Mouse (Mus musculus): ENCODE results near the gene Zfp182. TPM values are rescaled to one million over a fixed set of nuclear protein-coding genes. Genes with fewer than 3 reads are reported as not detected.
A peak's percentile ranks its signal among the peaks of the same experiment; 100 is the strongest.

The Zfp182 gene
- polyA plus RNA-seq (2016; fragmentation: Nextera tagmentation; extraction: Ambion mirVana) = 9.5 and 10.2 TPM in 2 replicates

DNA sequence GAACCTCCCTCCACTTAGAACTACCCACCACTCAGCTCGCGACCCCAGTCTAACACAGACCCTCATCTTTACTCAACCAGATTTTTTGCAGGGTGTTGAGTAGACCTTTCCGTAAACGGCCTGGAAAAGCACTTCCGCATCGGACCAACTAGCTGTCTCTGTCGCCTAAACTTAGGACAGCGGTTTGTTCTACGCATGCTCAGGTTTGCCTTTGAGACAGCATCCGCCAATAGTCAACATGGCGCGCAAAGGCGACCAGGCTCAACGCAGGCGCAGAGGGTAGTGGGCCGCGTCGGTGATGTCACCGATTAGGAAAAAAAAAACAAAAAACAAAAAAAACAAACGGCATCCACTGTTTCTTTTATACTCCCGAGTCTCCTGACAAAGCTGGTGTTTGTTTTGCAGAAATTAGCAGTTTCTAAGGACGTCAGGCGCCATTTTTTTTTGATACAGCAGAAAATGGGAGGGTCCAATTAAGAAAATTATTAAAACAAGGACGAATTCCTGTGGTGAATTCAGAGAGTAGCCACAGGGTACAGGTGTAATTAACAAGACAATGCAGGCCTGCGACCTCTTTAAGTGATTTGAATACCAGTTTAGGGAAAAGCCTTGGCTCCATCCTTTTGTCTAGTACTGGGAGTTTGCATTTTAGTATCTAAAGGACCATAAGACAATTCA lies at the start of gene Zfp182:
TSS of gene Zfp182 (minus strand) at position 451 of the 678 bp plus-strand sequence.
- peak; percentile 97 for ATAC-seq (ENCODE audit: low FRiP score)
- Histone ChIP-seq H3K4me2 (replicated peaks) (peak within 1 kb of the TSS; percentile 50), H3K27ac (no peak within 1 kb of the TSS), H3K27me3 (no peaks in the 10 kb centered on the region), H3K36me3 (no peaks in the 10 kb centered on the region), H3K4me3 (peak within 1 kb of the TSS; percentile 44), H3K9ac (peak within 1 kb of the TSS; percentile 57; the same call in 1 of the 2 replicates), H3K9me3 (replicated peaks) (no peaks in the 10 kb centered on the region), H3K4me1 (no peaks in the 10 kb centered on the region)
- 22% methylated on average over 25 of the region's 25 CpGs for WGBS

DNA sequence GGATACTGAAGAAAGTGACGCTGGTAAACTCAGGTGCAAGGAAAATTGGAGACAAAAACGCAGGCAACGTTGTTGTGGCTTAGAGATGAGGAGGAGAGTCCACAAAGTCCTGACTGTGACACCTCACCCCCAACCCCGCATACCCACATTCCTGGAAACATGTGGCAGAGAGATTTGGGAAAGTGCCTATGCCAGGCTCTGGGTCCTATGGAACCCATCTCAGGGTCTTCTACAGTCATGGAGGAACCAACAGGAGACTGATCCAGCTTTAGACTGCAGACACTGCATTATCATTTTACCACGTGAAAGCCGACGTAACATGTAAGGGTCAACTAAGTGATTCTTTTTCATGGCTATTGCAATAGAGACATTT lies 27.7 kb upstream of the Zfp182 start:
- Histone ChIP-seq H3K4me1 (no peaks in the 10 kb centered on the region), H3K9ac (peak overlapping the region; percentile 47; the same call in 1 of the 2 replicates), H3K9me3 (replicated peaks) (no peaks in the 10 kb centered on the region), H3K36me3 (no peaks in the 10 kb centered on the region), H3K4me3 (peak overlapping the region; percentile 38), H3K27ac (peak overlapping the region; percentile 77), H3K27me3 (no peaks in the 10 kb centered on the region), H3K4me2 (replicated peaks) (peak overlapping the region; percentile 46)
- peak; percentile 49; the same call in 1 of the 2 replicates for ATAC-seq (ENCODE audit: low FRiP score)
- 50% methylated on average over 7 of the region's 7 CpGs for WGBS

GRCm38 (mm10) chrX:21088983-21089866 lies 27.1 kb upstream of the Zfp182 start, which contains the start of gene Zfp300:
Gene Zfp300, minus strand, starts transcription at chrX:21089527.
- Histone ChIP-seq H3K4me2 (replicated peaks) (peak within 1 kb of the TSS; percentile 46), H3K4me1 (no peaks in the 10 kb centered on the region), H3K36me3 (no peaks in the 10 kb centered on the region), H3K27me3 (no peaks in the 10 kb centered on the region), H3K27ac (peak within 1 kb of the TSS; percentile 77), H3K9ac (peak within 1 kb of the TSS; percentile 47), H3K4me3 (peak within 1 kb of the TSS; percentile 38), H3K9me3 (replicated peaks) (no peaks in the 10 kb centered on the region)
- 23% methylated on average over 27 of the region's 27 CpGs for WGBS
- ATAC-seq (ENCODE audit: low FRiP score) = peak; percentile 96

- ATAC-seq (ENCODE audit: low FRiP score) = peak; percentile 62
- Histone ChIP-seq H3K27me3 (no peaks in the 10 kb centered on the region), H3K4me2 (replicated peaks) (peak overlapping the region; percentile 46), H3K9me3 (replicated peaks) (no peaks in the 10 kb centered on the region), H3K27ac (peak overlapping the region; percentile 77; the same call in 1 of the 2 replicates), H3K9ac (0 out of 2 replicates have a peak overlapping the region, but pooled peaks have one; percentile 39), H3K36me3 (0 out of 2 replicates have a peak, but pooled peaks cover 2% of the 10 kb centered on the region), H3K4me3 (peak overlapping the region; percentile 38), H3K4me1 (no peaks in the 10 kb centered on the region)
- 46% methylated on average over 6 of the region's 6 CpGs for WGBS
Observed at GRCm38 (mm10) chrX:21088645-21088982, 26.5 kb upstream of the Zfp182 start.

DNA sequence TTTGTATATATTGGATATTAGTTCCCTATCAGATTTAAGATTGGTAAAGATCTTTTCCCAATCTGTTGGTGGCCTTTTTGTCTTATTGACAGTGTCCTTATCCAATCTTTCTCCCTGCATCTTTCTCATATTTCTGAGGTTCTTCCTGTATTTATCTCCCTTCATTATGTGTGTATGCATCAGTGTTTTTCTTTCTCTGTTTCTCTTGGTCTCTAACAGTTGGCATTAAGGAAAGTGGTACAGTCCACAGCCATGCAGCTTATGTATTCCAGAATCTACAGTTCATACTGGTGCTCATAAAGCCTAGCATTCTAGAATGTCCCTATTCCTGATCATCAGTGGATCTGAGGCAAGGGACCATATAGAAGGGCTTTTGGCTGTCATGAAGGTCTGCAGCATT lies 6.0 kb upstream of the Zfp182 start, which contains the start of gene Spaca5:
TSS of gene Spaca5 (plus strand) at position 301 of the 400 bp plus-strand sequence.
- Histone ChIP-seq H3K4me2 (replicated peaks) (no peak within 1 kb of the TSS), H3K27me3 (no peaks in the 10 kb centered on the region), H3K9ac (no peak within 1 kb of the TSS), H3K36me3 (no peaks in the 10 kb centered on the region), H3K9me3 (replicated peaks) (no peaks in the 10 kb centered on the region), H3K4me3 (no peak within 1 kb of the TSS), H3K27ac (no peak within 1 kb of the TSS), H3K4me1 (no peaks in the 10 kb centered on the region)
- ATAC-seq (ENCODE audit: low FRiP score) = no peak

DNA sequence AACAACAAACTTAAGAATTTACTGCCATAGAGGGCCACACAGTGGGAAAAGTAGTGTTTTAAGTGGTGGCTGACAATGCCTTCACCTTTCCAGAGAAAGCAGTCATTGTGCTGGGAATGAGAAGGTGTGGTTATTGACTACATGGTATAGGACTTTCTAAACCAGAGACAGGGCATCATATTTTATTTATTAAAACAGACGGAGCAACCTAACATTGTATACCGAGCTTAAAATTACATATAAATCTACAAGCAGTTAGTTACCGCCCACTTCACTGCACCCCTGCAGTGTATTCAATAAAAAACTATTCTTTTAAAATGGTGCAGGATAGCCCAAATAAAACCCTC lies 401 bp upstream of the Zfp182 start:
- H3K27me3 ChIP-seq = no peaks in the 10 kb centered on the region
- H3K9me3 ChIP-seq (replicated peaks) = no peaks in the 10 kb centered on the region
- peak overlapping the region; percentile 41 for H3K4me2 ChIP-seq (replicated peaks)
- H3K4me1 ChIP-seq = no peaks in the 10 kb centered on the region
- no peaks in the 10 kb centered on the region for H3K36me3 ChIP-seq
- 71% methylated on average over 3 of the region's 3 CpGs for WGBS
- no peak overlapping the region for H3K27ac ChIP-seq
- H3K4me3 ChIP-seq = peak overlapping the region; percentile 44; the same call in 1 of the 2 replicates
- ATAC-seq (ENCODE audit: low FRiP score) = 0 out of 2 replicates have a peak, but pooled peaks have one; percentile 33
- H3K9ac ChIP-seq = no peak overlapping the region

DNA sequence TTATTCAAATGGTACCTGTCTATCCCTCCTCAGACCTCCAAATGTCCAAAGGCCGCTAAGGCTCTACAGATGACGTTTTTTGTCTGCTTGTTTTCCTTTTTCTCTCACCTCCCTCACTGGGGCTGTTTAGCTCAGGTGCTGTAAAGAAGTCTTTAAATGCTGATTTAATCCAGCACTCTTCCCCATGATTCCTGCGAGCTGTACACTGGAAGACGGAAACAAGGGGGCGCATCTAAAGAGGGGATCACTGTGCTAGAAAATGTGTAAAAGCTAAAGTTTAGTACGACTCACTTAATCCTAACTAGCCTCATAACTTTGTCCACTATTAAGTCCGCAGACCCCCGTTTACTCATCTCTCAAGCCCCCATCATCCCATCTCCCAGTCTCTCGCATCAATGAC lies 656 bp downstream of the Zfp182 start:
- Histone ChIP-seq H3K27ac (no peak overlapping the region), H3K4me3 (peak overlapping the region; percentile 44), H3K4me1 (no peaks in the 10 kb centered on the region), H3K4me2 (replicated peaks) (peak overlapping the region; percentile 50), H3K36me3 (no peaks in the 10 kb centered on the region), H3K9me3 (replicated peaks) (no peaks in the 10 kb centered on the region), H3K9ac (peak overlapping the region; percentile 57; the same call in 1 of the 2 replicates), H3K27me3 (no peaks in the 10 kb centered on the region)
- ATAC-seq (ENCODE audit: low FRiP score) = peak; percentile 66; the same call in 1 of the 2 replicates
- WGBS = 31% methylated on average over 9 of the region's 9 CpGs

DNA sequence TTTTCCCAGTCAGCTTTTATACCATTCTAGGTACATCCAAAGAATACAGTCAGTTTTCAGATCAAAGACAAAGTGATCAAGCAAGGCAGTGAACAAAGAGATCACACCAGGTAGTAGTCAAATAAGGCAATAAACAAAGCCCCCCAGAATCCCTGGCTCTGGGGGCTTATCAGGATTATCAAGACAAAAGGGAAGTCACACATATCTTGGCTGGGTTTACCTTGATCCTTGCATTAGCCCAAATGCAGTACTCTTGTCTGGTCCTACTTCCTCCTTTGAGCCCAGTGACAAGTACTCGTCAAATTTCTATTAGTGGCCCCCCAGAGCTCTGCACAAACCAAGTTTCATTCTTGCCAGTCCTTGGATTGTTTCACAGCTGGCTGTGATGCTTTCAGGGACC lies 81.2 kb downstream of the Zfp182 start:
- 67% methylated on average over 1 of the region's 1 CpGs for WGBS
- no peak for ATAC-seq (ENCODE audit: low FRiP score)
- no peak overlapping the region for H3K27ac ChIP-seq
- no peaks in the 10 kb centered on the region for H3K27me3 ChIP-seq
- no peaks in the 10 kb centered on the region for H3K9me3 ChIP-seq (replicated peaks)
- H3K9ac ChIP-seq = no peak overlapping the region
- H3K4me3 ChIP-seq = no peak overlapping the region
- no peak overlapping the region for H3K4me2 ChIP-seq (replicated peaks)
- H3K36me3 ChIP-seq = no peaks in the 10 kb centered on the region
- no peaks in the 10 kb centered on the region for H3K4me1 ChIP-seq

Other genes starting within 250 kb of the Zfp182 start
- 8.8 and 10.7 TPM in 2 replicates for gene Timp1, start 192.2 kb downstream of the Zfp182 start, polyA plus RNA-seq (2016; fragmentation: Nextera tagmentation; extraction: Ambion mirVana)
- 22.5 and 29.4 TPM in 2 replicates for gene Syn1, start 141.3 kb downstream of the Zfp182 start, polyA plus RNA-seq (2016; fragmentation: Nextera tagmentation; extraction: Ambion mirVana)
- gene Cfp, start 130.8 kb downstream of the Zfp182 start, polyA plus RNA-seq (2016; fragmentation: Nextera tagmentation; extraction: Ambion mirVana) = 3.7 and 5.1 TPM in 2 replicates
- gene Elk1, start 111.7 kb downstream of the Zfp182 start, polyA plus RNA-seq (2016; fragmentation: Nextera tagmentation; extraction: Ambion mirVana) = 18.5 and 18.7 TPM in 2 replicates
- 43.9 and 49.7 TPM in 2 replicates for gene Uxt, start 100.3 kb downstream of the Zfp182 start, polyA plus RNA-seq (2016; fragmentation: Nextera tagmentation; extraction: Ambion mirVana)
- gene Spaca5, start 6.1 kb upstream of the Zfp182 start, polyA plus RNA-seq (2016; fragmentation: Nextera tagmentation; extraction: Ambion mirVana) = not detected in 2 replicates
- gene Zfp300, start 27.2 kb upstream of the Zfp182 start, polyA plus RNA-seq (2016; fragmentation: Nextera tagmentation; extraction: Ambion mirVana) = 3.2 and 4.1 TPM in 2 replicates
- not detected in 2 replicates for gene Ssxa1, start 53.5 kb upstream of the Zfp182 start, polyA plus RNA-seq (2016; fragmentation: Nextera tagmentation; extraction: Ambion mirVana)
- not detected in 2 replicates for gene Gm21876, start 113.3 kb upstream of the Zfp182 start, polyA plus RNA-seq (2016; fragmentation: Nextera tagmentation; extraction: Ambion mirVana)